Mouse (Mus musculus): ENCODE data around the gene Dnajc5g.

The Dnajc5g gene

GRCm38 (mm10) chr5:31105814-31106335 lies at the start of gene Dnajc5g:
TSS of gene Dnajc5g (plus strand) at chr5:31106285.
- no peak for DNase-seq

- DNase-seq = peak; percentile 40
These were observed 36.3 kb upstream of the Dnajc5g start for GRCm38 (mm10) chr5:31069810-31070209.

- peak; percentile 51 for DNase-seq
These were observed 35.0 kb upstream of the Dnajc5g start for GRCm38 (mm10) chr5:31071059-31071458.

GRCm38 (mm10) chr5:31071821-31072220 lies 34.3 kb upstream of the Dnajc5g start:
- no peak for DNase-seq

- DNase-seq = no peak
These were observed 32.9 kb upstream of the Dnajc5g start for GRCm38 (mm10) chr5:31073176-31073575.

- no peak for DNase-seq
These were observed 29.7 kb upstream of the Dnajc5g start for GRCm38 (mm10) chr5:31076346-31076745.

GRCm38 (mm10) chr5:31080059-31080794 lies 25.9 kb upstream of the Dnajc5g start:
- DNase-seq = peak; percentile 78

- no peak for DNase-seq
These were observed 25.3 kb upstream of the Dnajc5g start for GRCm38 (mm10) chr5:31080795-31081164.

- no peak for DNase-seq
These were observed 24.7 kb upstream of the Dnajc5g start for GRCm38 (mm10) chr5:31081386-31081785.

GRCm38 (mm10) chr5:31082355-31082754 lies 23.7 kb upstream of the Dnajc5g start:
- no peak for DNase-seq

- DNase-seq = no peak
These were observed 23.0 kb upstream of the Dnajc5g start for GRCm38 (mm10) chr5:31082935-31083625.

GRCm38 (mm10) chr5:31083949-31084348 lies 22.1 kb upstream of the Dnajc5g start:
- no peak for DNase-seq

- DNase-seq = no peak
These were observed 19.5 kb upstream of the Dnajc5g start for GRCm38 (mm10) chr5:31086606-31087005.

GRCm38 (mm10) chr5:31087131-31087530 lies 19.0 kb upstream of the Dnajc5g start:
- no peak for DNase-seq

GRCm38 (mm10) chr5:31092231-31092975 lies 13.7 kb upstream of the Dnajc5g start:
- peak; percentile 73 for DNase-seq

- no peak for DNase-seq
These were observed 12.7 kb upstream of the Dnajc5g start for GRCm38 (mm10) chr5:31093151-31094041.

- no peak for DNase-seq
These were observed 11.8 kb upstream of the Dnajc5g start for GRCm38 (mm10) chr5:31094100-31094798.

- peak; percentile 73 for DNase-seq
These were observed 11.0 kb upstream of the Dnajc5g start for GRCm38 (mm10) chr5:31094799-31095691.

GRCm38 (mm10) chr5:31095711-31096480 lies 10.2 kb upstream of the Dnajc5g start:
- DNase-seq = no peak

- no peak for DNase-seq
These were observed 2.0 kb downstream of the Dnajc5g start, which contains the start of gene Slc30a3 for GRCm38 (mm10) chr5:31108000-31108490. TSS of gene Slc30a3 (minus strand) at chr5:31108237.
